In genomic region chr2:172911715-172912114, GRCm38 (mm10) we compare ENCODE assay signal across 11 mouse cellular contexts. TPM values are rescaled to one million over a fixed set of nuclear protein-coding genes. Genes with fewer than 3 reads are reported as not detected.
A peak's percentile ranks its signal among the peaks of the same experiment; 100 is the strongest.
DNase-seq lines count a peak whose midpoint lies in the region; ATAC-seq lines count a peak whose summit lies in the region.
"Had no signal": no experiment of that assay in that cellular context is flagged by ENCODE, and none has a peak within 500 bp of the region (broad histone marks: within the 10 kb centered on the region; RNA-seq: fewer than 3 reads in every experiment).

No protein-coding gene starts in this region.

- WGBS in hindbrain, embryonic 16.5 days, result 38% methylated on average over 5 of the region's 5 CpGs
- WGBS in hindbrain, embryonic 13.5 days, result 41% methylated on average over 5 of the region's 5 CpGs
- WGBS in embryonic facial prominence, embryonic 10.5 days, result 30% methylated on average over 5 of the region's 5 CpGs
- 25% methylated on average over 5 of the region's 5 CpGs for WGBS in embryonic facial prominence, embryonic 14.5 days

- ATAC-seq in hindbrain, embryonic 16.5 days, result peak; percentile 24; the same call in 1 of the 2 replicates
- no peak for ATAC-seq in hindbrain, embryonic 13.5 days (ENCODE audit: low FRiP score)
- peak; percentile 39 for ATAC-seq in embryonic facial prominence, embryonic 14.5 days (ENCODE audit: low read depth)
- ATAC-seq: lung, postnatal 0 days; Patski had no signal

- H3K36me3 ChIP-seq in hindbrain, embryonic 16.5 days (ENCODE audit: control insufficient read depth, insufficient read depth, low read length), result no peaks in the 10 kb centered on the region
- H3K36me3 ChIP-seq in hindbrain, embryonic 13.5 days, result no peaks in the 10 kb centered on the region
- peaks cover 23% of the 10 kb centered on the region for H3K36me3 ChIP-seq in embryonic facial prominence, embryonic 10.5 days (replicated peaks)
- H3K36me3 ChIP-seq in embryonic facial prominence, embryonic 14.5 days (ENCODE audit: control insufficient read depth, insufficient read depth, low read length), result peaks cover 27% of the 10 kb centered on the region

- no peaks in the 10 kb centered on the region for H3K9me3 ChIP-seq in hindbrain, embryonic 16.5 days (ENCODE audit: control insufficient read depth, low read length)
- no peaks in the 10 kb centered on the region for H3K9me3 ChIP-seq in hindbrain, embryonic 13.5 days
- H3K9me3 ChIP-seq in embryonic facial prominence, embryonic 10.5 days, result no peaks in the 10 kb centered on the region
- H3K9me3 ChIP-seq in embryonic facial prominence, embryonic 14.5 days (ENCODE audit: control insufficient read depth, low read length), result no peaks in the 10 kb centered on the region

- no peak overlapping the region for H3K4me3 ChIP-seq in hindbrain, embryonic 16.5 days (ENCODE audit: low read length)
- no peak overlapping the region for H3K4me3 ChIP-seq in hindbrain, embryonic 13.5 days
- H3K4me3 ChIP-seq in embryonic facial prominence, embryonic 10.5 days, result no peak overlapping the region
- H3K4me3 ChIP-seq in embryonic facial prominence, embryonic 14.5 days (ENCODE audit: low read depth, low read length), result no peak overlapping the region

- H3K27me3 ChIP-seq in hindbrain, embryonic 16.5 days (replicated peaks; ENCODE audit: control insufficient read depth, insufficient read depth, low read length), result no peaks in the 10 kb centered on the region
- peaks cover 11% of the 10 kb centered on the region for H3K27me3 ChIP-seq in hindbrain, embryonic 13.5 days
- H3K27me3 ChIP-seq in embryonic facial prominence, embryonic 10.5 days (replicated peaks; ENCODE audit: low read depth, poor library complexity, severe bottlenecking), result 0 out of 2 replicates have a peak, but pooled peaks cover 16% of the 10 kb centered on the region
- H3K27me3 ChIP-seq in embryonic facial prominence, embryonic 14.5 days (replicated peaks; ENCODE audit: control insufficient read depth, insufficient read depth, low read length), result no peaks in the 10 kb centered on the region
- H3K27me3 ChIP-seq: Patski had no signal

- no peak overlapping the region for H3K4me2 ChIP-seq in hindbrain, embryonic 16.5 days (ENCODE audit: low read length)
- no peak overlapping the region for H3K4me2 ChIP-seq in hindbrain, embryonic 13.5 days
- no peak overlapping the region for H3K4me2 ChIP-seq in embryonic facial prominence, embryonic 14.5 days (ENCODE audit: low read depth, low read length)
- H3K4me2 ChIP-seq: midbrain, embryonic 11.5 days had no signal

- DNase-seq in embryonic facial prominence, embryonic 10.5 days (ENCODE audit: low spot score), result no peak
- peak; percentile 52 for DNase-seq in embryonic facial prominence, embryonic 14.5 days (ENCODE audit: low spot score)
- DNase-seq in heart, postnatal 4 days, result peak; percentile 33
- DNase-seq in adrenal gland, adult 18-20 months (ENCODE audit: low spot score in 2 of 2), result no peak
- no peak for DNase-seq in gastrocnemius, postnatal 10 days

- H3K9ac ChIP-seq in hindbrain, embryonic 16.5 days (ENCODE audit: low read depth, low read length), result no peak overlapping the region
- H3K9ac ChIP-seq in hindbrain, embryonic 13.5 days, result no peak overlapping the region
- H3K9ac ChIP-seq in embryonic facial prominence, embryonic 14.5 days (ENCODE audit: low read depth, low read length), result no peak overlapping the region

- H3K4me1 ChIP-seq in hindbrain, embryonic 16.5 days (ENCODE audit: control insufficient read depth, insufficient read depth, low read depth, low read length), result peaks cover 4% of the 10 kb centered on the region; the same call in 1 of the 2 replicates
- H3K4me1 ChIP-seq in hindbrain, embryonic 13.5 days (replicated peaks), result peaks cover 23% of the 10 kb centered on the region
- peaks cover 60% of the 10 kb centered on the region for H3K4me1 ChIP-seq in embryonic facial prominence, embryonic 10.5 days
- peaks cover 28% of the 10 kb centered on the region; the same call in 1 of the 2 replicates for H3K4me1 ChIP-seq in embryonic facial prominence, embryonic 14.5 days (ENCODE audit: control insufficient read depth, insufficient read depth, low read length)

- H3K27ac ChIP-seq in hindbrain, embryonic 16.5 days (ENCODE audit: low read depth, low read length), result no peak overlapping the region
- H3K27ac ChIP-seq in hindbrain, embryonic 13.5 days, result no peak overlapping the region
- H3K27ac ChIP-seq in embryonic facial prominence, embryonic 10.5 days (replicated peaks), result peak overlapping the region; percentile 44; the same call in 1 of the 2 replicates
- no peak overlapping the region for H3K27ac ChIP-seq in embryonic facial prominence, embryonic 14.5 days (replicated peaks; ENCODE audit: low read depth, low read length)
- H3K27ac ChIP-seq: kidney, postnatal 0 days had no signal

RNA-seq across cellular contexts. Expression of gene Bmp7, which starts 28.4 kb away (rescaled TPM):
- polyA plus RNA-seq in hindbrain, embryonic 16.5 days (2015; fragmentation: Nextera tagmentation; extraction: Ambion mirVana), result 13.7 and 20.0 TPM in 2 replicates
- 12.4 and 12.5 TPM in 2 replicates for polyA plus RNA-seq in hindbrain, embryonic 13.5 days (2015; fragmentation: Nextera tagmentation; extraction: Ambion mirVana)
- 19.8 and 20.9 TPM in 2 replicates for polyA plus RNA-seq in embryonic facial prominence, embryonic 10.5 days (2016; fragmentation: Nextera tagmentation; extraction: Ambion mirVana)
- 25.6 and 26.6 TPM in 2 replicates for polyA plus RNA-seq in embryonic facial prominence, embryonic 14.5 days (2014; fragmentation: Nextera tagmentation; extraction: Ambion mirVana)
- total RNA-seq in heart, postnatal 4 days (2021), result 10 to 100 TPM; 16.1 to 20.1 TPM
- 10 to 100 TPM; 33.4 to 55.2 TPM for total RNA-seq in adrenal gland, adult 18-20 months (2021)
- 1 to 10 TPM; 1.6 to 2.4 TPM for total RNA-seq in gastrocnemius, postnatal 10 days (2021)

Comparison
In these comparisons a context has a peak if more than half of its experiments do, and no peak if none do; other contexts are left out.
1. DNase-seq: peak in embryonic facial prominence, embryonic 14.5 days (single experiment) and heart, postnatal 4 days (single experiment); none in embryonic facial prominence, embryonic 10.5 days (single experiment), adrenal gland, adult 18-20 months (0 of 2) and gastrocnemius, postnatal 10 days (single experiment).